Mouse (Mus musculus) hindbrain, embryonic 10.5 days (tissue): ENCODE results near the gene Rnf183. TPM values are rescaled to one million over a fixed set of nuclear protein-coding genes. Genes with fewer than 3 reads are reported as not detected.
A peak's percentile ranks its signal among the peaks of the same experiment; 100 is the strongest.
"Not testable (repeated sequence)": the region's sequence is repeated elsewhere in the genome, so short reads cannot be mapped to it uniquely, and the experiment has no call there.

Source experiments
- DNase-seq: peaks from one replicate; pipeline ENCODE4 v3.0.0-alpha.2; 2017; ENCODE audit warnings: low spot score
- H3K27ac ChIP-seq: fragments of 300-500 bp; sonication (generic); 2 replicates; pipeline ENCODE4 v1.5.1; 2016; ENCODE audit warnings: mild to moderate bottlenecking, moderate library complexity
- H3K27me3 ChIP-seq: fragments of 300-500 bp; sonication (generic); 2 replicates; pipeline ENCODE4 v1.6.1; 2016; ENCODE audit warnings: mild to moderate bottlenecking; ENCODE audit not compliant: poor library complexity, insufficient read depth, severe bottlenecking
- H3K36me3 ChIP-seq: fragments of 300-500 bp; sonication (generic); 2 replicates; pipeline ENCODE4 v1.6.1; 2016; ENCODE audit warnings: mild to moderate bottlenecking, moderate library complexity
- H3K4me1 ChIP-seq: fragments of 300-500 bp; sonication (generic); replicated peaks from 2 replicates; pipeline ENCODE4 v1.6.1; 2016; ENCODE audit warnings: mild to moderate bottlenecking
- H3K4me3 ChIP-seq: fragments of 300-500 bp; sonication (generic); 2 replicates; pipeline ENCODE4 v1.5.1; 2016; ENCODE audit warnings: mild to moderate bottlenecking, moderate library complexity
- H3K9me3 ChIP-seq: fragments of 300-500 bp; sonication (generic); 2 replicates; pipeline ENCODE4 v1.6.1; 2016; ENCODE audit warnings: mild to moderate bottlenecking, moderate library complexity
- WGBS: fragments of 180-500 bp; shearing (Covaris S2); methylation state at CpG from one replicate; pipeline ENCODE4 v1.1.7; 2016; 5-methylcytosine and 5-hydroxymethylcytosine counted together
- polyA plus RNA-seq: library from polyadenylated mRNA; unstranded; fragments of >200 nt; fragmentation: Nextera tagmentation; extraction: Ambion mirVana; gene quantifications from 2 replicates; pipeline ENCODE4 v1.2.1, GENCODE M21; 2016

Gene Rnf183
- polyA plus RNA-seq: not detected in 2 replicates

GRCm38 (mm10) chr4:62435081-62435480 lies at the start of gene Rnf183:
TSS of gene Rnf183 (minus strand) at chr4:62435252.
- 82% methylated on average over 6 of the region's 6 CpGs for WGBS
- no peak within 1 kb of the TSS for H3K4me3 ChIP-seq
- no peaks in the 10 kb centered on the region for H3K36me3 ChIP-seq
- H3K9me3 ChIP-seq: no peaks in the 10 kb centered on the region
- H3K4me1 ChIP-seq: no peaks in the 10 kb centered on the region
- no peak for DNase-seq
- H3K27ac ChIP-seq: no peak within 1 kb of the TSS
- no peaks in the 10 kb centered on the region for H3K27me3 ChIP-seq

DNA sequence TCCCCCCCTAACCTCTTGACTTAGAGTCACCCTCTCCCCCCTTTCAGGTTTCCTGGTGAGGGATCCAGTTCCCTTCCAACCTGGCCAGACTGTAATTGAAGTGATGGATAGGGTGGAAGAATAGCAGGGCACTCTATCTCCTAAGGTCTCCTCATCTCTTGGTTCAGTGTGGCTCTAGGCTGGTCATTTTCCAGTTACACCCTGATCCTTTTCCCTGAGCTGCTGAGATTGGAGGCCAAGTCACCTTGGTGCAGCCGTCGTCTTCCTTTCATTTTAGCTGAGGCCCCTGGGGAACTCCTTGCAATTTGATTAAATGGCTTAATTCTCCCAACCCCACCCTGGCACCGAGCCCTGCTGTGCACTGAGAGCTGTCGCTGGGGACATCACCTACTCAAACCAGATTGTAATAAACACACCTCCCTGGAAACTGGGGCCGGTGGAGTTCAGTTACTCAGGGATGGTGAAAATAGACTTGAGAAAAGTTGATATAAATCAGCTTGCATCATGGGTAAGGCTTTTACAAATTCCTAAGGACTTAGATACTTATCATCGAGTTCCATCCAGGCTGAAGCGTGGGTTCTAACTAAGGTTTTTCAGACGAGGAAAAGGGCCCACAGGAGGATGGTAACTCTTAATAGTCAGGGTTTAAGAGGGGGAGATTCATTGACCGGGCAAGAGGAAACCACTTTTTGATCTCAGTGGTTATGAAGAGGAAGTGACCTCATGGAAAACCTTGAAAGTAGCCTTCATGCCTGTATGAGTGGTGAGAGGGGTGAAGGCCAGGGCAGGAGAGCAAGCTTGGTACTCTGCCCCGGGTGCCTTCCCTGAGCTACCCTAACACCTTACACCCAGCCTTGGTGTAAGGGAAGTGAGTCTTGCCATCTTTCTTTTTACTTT lies 45.9 kb upstream of the Rnf183 start:
- H3K9me3 ChIP-seq: no peaks in the 10 kb centered on the region
- no peak overlapping the region for H3K27ac ChIP-seq
- WGBS: 52% methylated on average over 10 of the region's 10 CpGs
- DNase-seq: no peak
- H3K4me1 ChIP-seq: peaks cover 12% of the 10 kb centered on the region
- H3K36me3 ChIP-seq: no peaks in the 10 kb centered on the region
- peaks cover 46% of the 10 kb centered on the region for H3K27me3 ChIP-seq
- H3K4me3 ChIP-seq: no peak overlapping the region

GRCm38 (mm10) chr4:62479937-62480708 lies 45.1 kb upstream of the Rnf183 start, which contains the start of gene Bspry:
TSS of gene Bspry (plus strand) at chr4:62480053.
- Histone ChIP-seq H3K27ac (no peak within 1 kb of the TSS), H3K27me3 (peaks cover 46% of the 10 kb centered on the region), H3K4me3 (peak within 1 kb of the TSS; percentile 52), H3K4me1 (peaks cover 12% of the 10 kb centered on the region), H3K36me3 (no peaks in the 10 kb centered on the region), H3K9me3 (no peaks in the 10 kb centered on the region)
- 3% methylated on average over 71 of the region's 71 CpGs for WGBS
- peak; percentile 41 for DNase-seq

DNA sequence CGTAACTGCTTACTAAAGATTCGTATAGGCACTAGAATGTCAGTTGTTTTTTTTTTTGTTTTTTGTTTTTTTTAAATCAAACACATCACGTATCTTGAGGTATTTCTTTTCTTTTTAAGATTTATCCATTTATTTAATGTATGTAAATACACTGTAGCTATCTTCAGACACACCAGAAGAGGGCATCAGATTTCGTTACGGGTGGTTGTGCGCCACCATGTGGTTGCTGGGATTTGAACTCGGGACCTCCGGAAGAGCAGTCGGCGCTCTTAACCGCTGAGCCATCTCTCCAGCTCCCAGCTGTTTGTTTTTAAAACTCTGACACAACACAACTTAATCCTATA lies 44.5 kb upstream of the Rnf183 start:
- H3K9me3 ChIP-seq, H3K36me3 ChIP-seq, DNase-seq, H3K27ac ChIP-seq: not testable (repeated sequence)
- H3K4me3 ChIP-seq: peak overlapping the region; percentile 52
- 14% methylated on average over 11 of the region's 11 CpGs for WGBS
- peaks cover 12% of the 10 kb centered on the region for H3K4me1 ChIP-seq
- H3K27me3 ChIP-seq: peaks cover 46% of the 10 kb centered on the region

DNA sequence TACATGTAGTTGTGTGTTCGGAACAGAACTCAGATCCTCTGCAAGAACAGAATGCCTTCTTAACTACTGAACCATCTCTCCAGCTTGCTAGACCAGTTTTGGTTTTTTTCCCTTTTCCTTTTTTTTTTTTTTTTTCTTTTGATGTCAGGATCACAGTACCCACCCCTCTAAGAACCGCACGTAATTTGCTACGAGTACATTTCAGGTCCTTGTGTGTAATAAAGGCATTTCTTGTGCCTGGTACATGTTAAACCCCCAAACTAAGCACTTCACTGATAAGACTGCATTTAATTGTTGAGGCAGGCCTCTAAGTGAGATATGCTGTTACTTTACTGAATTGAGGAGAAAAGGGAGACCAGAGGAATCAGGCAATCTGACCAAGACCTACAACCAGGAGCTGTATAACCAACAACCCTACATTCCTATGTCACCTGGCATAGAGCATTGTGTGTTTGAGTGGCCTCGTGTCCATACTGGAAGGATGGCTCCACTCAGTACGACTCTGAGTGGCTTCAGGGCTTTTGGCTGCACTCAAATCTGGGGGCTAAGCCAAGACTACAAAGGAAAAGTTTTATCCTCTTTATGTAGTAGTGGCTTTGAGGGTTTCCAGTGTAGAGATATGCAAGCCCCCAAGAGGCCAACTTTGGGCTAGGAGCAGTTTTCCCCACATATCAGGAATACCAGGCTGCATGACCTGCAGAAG lies 42.6 kb upstream of the Rnf183 start:
- Histone ChIP-seq H3K27ac (no peak overlapping the region), H3K4me3 (no peak overlapping the region), H3K36me3 (no peaks in the 10 kb centered on the region), H3K9me3 (no peaks in the 10 kb centered on the region), H3K4me1 (peaks cover 12% of the 10 kb centered on the region), H3K27me3 (peaks cover 46% of the 10 kb centered on the region)
- no peak for DNase-seq
- WGBS: 89% methylated on average over 6 of the region's 6 CpGs

DNA sequence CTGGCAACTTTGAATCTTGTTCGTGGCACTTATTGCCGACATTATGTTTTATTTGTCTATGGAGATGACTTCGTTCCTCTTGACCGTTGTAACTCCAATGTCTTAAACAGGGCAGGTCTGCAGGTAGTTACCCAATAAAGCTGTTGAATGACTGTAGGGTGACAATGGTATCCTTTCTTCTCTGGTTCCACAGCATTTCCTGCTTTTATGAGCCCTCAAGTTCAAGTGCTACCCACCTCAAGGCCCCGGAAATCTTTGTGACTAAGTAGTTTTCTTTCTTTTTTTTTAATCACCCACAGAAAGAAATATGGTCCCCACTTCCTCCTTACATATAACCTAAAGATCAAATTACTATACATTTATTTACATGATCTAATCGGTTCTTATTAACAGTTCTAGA lies 40.7 kb upstream of the Rnf183 start:
- 93% methylated on average over 6 of the region's 6 CpGs for WGBS
- no peak overlapping the region for H3K27ac ChIP-seq
- no peak for DNase-seq
- no peaks in the 10 kb centered on the region for H3K36me3 ChIP-seq
- no peak overlapping the region for H3K4me3 ChIP-seq
- peaks cover 32% of the 10 kb centered on the region for H3K27me3 ChIP-seq
- H3K9me3 ChIP-seq: no peaks in the 10 kb centered on the region
- peaks cover 12% of the 10 kb centered on the region for H3K4me1 ChIP-seq

DNA sequence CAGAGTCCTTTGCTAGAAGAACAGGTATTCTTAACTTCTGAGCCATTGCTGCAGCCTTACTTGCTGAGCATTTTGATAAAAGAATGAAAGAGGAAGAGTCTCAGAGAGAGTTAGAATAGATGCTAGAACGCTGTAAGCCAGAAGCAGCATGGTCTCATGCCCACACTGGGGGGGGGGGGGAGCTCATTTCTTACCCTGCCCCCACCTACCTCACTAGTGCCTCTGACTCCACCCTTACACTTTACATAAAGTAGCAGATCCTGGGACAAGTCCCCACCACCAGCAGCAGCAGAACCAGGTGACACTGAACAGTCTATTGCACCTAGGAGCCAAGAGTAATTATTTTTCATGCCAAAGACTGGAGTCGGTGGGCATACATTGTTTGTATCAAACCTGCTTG lies 40.1 kb upstream of the Rnf183 start:
- 84% methylated on average over 2 of the region's 2 CpGs for WGBS
- DNase-seq: no peak
- H3K36me3 ChIP-seq: no peaks in the 10 kb centered on the region
- H3K27ac ChIP-seq: no peak overlapping the region
- H3K4me1 ChIP-seq: peaks cover 9% of the 10 kb centered on the region
- H3K4me3 ChIP-seq: no peak overlapping the region
- peaks cover 25% of the 10 kb centered on the region for H3K27me3 ChIP-seq
- H3K9me3 ChIP-seq: no peaks in the 10 kb centered on the region

GRCm38 (mm10) chr4:62472071-62472470 lies 37.0 kb upstream of the Rnf183 start:
- Histone ChIP-seq H3K9me3 (peaks cover 3% of the 10 kb centered on the region; the same call in 1 of the 2 replicates), H3K27ac (no peak overlapping the region), H3K4me3 (no peak overlapping the region), H3K36me3 (no peaks in the 10 kb centered on the region), H3K4me1 (no peaks in the 10 kb centered on the region), H3K27me3 (no peaks in the 10 kb centered on the region; the same call in 1 of the 2 replicates)
- WGBS: 94% methylated on average over 2 of the region's 2 CpGs
- DNase-seq: no peak

DNA sequence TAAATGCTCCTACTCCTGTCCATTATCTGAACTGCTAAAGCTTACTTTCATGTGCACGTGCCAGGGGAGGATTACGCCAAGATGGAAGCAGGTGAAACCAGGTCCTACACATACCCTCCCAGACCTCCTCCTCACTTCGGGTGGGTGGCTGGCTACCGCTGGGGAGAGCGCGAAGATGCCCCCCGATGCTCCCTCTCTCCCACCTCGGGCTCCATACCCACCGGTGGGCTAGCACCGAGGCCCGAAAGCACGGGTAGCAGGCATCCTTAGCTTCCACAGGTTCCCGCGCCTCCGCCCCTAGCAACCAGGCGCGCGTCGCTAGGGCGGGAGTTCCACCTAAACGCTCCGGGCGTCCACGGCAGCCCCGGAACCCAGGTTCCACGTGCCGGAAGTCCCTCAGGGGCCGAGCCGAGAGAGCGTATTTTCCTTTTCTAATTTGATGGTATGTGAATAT lies 35.6 kb upstream of the Rnf183 start, which contains the start of gene Wdr31:
TSS of gene Wdr31 (minus strand) at position 299 of the 454 bp plus-strand sequence.
- H3K4me1 ChIP-seq: no peaks in the 10 kb centered on the region
- DNase-seq: peak; percentile 81
- H3K27me3 ChIP-seq: no peaks in the 10 kb centered on the region; the same call in 1 of the 2 replicates
- peak within 1 kb of the TSS; percentile 58 for H3K4me3 ChIP-seq
- peak within 1 kb of the TSS; percentile 76 for H3K27ac ChIP-seq
- H3K9me3 ChIP-seq: peaks cover 3% of the 10 kb centered on the region; the same call in 1 of the 2 replicates
- no peaks in the 10 kb centered on the region for H3K36me3 ChIP-seq
- under 1% methylated on average over 30 of the region's 30 CpGs for WGBS

GRCm38 (mm10) chr4:62468158-62468557 lies 33.1 kb upstream of the Rnf183 start:
- no peak for DNase-seq
- Histone ChIP-seq H3K9me3 (peaks cover 3% of the 10 kb centered on the region; the same call in 1 of the 2 replicates), H3K27ac (no peak overlapping the region), H3K4me3 (no peak overlapping the region), H3K27me3 (no peaks in the 10 kb centered on the region; the same call in 1 of the 2 replicates), H3K4me1 (no peaks in the 10 kb centered on the region), H3K36me3 (no peaks in the 10 kb centered on the region)
- 89% methylated on average over 1 of the region's 1 CpGs for WGBS

DNA sequence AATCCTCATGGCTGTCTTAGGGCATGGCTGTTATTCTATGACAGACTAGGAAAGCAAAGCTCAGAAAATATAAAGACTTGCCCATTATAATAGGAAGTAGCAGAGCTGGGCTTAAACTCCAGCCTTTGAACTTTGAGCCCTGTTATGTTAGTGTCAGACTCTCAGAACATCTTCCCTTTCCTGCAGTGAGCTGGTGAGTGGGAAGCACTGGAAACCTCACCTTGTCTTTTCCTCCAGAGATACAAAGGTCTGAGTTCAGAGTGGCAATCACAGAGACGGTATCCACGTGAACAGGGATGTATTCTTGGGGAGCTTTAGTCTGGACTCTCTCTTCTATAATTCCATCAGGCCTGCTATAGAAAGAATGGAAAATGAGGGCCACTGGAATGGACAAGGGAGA lies 28.1 kb upstream of the Rnf183 start:
- H3K4me3 ChIP-seq: no peak overlapping the region
- no peak for DNase-seq
- no peaks in the 10 kb centered on the region for H3K27me3 ChIP-seq
- H3K4me1 ChIP-seq: no peaks in the 10 kb centered on the region
- peaks cover 24% of the 10 kb centered on the region for H3K36me3 ChIP-seq
- WGBS: 86% methylated on average over 2 of the region's 2 CpGs
- no peaks in the 10 kb centered on the region for H3K9me3 ChIP-seq
- no peak overlapping the region for H3K27ac ChIP-seq

GRCm38 (mm10) chr4:62460348-62460747 lies 25.3 kb upstream of the Rnf183 start:
- Histone ChIP-seq H3K4me1 (no peaks in the 10 kb centered on the region), H3K9me3 (no peaks in the 10 kb centered on the region), H3K27me3 (no peaks in the 10 kb centered on the region), H3K27ac (no peak overlapping the region), H3K4me3 (no peak overlapping the region), H3K36me3 (peaks cover 24% of the 10 kb centered on the region)
- no peak for DNase-seq
- 91% methylated on average over 8 of the region's 8 CpGs for WGBS
